Mouse (Mus musculus): ENCODE measurements around the gene Mga. TPM values are rescaled to one million over a fixed set of nuclear protein-coding genes. Genes with fewer than 3 reads are reported as not detected.

The Mga gene
- total RNA-seq (2021), result 10 to 100 TPM; 57.4 to 70.3 TPM

GRCm38 (mm10) chr2:119897090-119897732, at the start of gene Mga:
TSS of gene Mga (plus strand) at chr2:119897228.
- DNase-seq (ENCODE audit: extremely low spot score in 1 of 2, low spot score in 1 of 2), result peak; percentile 85 to 88

GRCm38 (mm10) chr2:119853811-119854210, 43.2 kb upstream of the Mga start:
- DNase-seq (ENCODE audit: extremely low spot score in 1 of 2, low spot score in 1 of 2), result no peak

- no peak for DNase-seq (ENCODE audit: extremely low spot score in 1 of 2, low spot score in 1 of 2)
Measured at GRCm38 (mm10) chr2:119855310-119855850, 41.6 kb upstream of the Mga start.

GRCm38 (mm10) chr2:119857341-119857740, 39.7 kb upstream of the Mga start:
- DNase-seq (ENCODE audit: extremely low spot score in 1 of 2, low spot score in 1 of 2), result no peak

- DNase-seq (ENCODE audit: extremely low spot score in 1 of 2, low spot score in 1 of 2), result no peak
Measured at GRCm38 (mm10) chr2:119864484-119864883, 32.5 kb upstream of the Mga start.

- peak; percentile 58 to 72 for DNase-seq (ENCODE audit: extremely low spot score in 1 of 2, low spot score in 1 of 2)
Measured at GRCm38 (mm10) chr2:119872371-119873104, 24.5 kb upstream of the Mga start.

GRCm38 (mm10) chr2:119873105-119873464, 23.9 kb upstream of the Mga start:
- DNase-seq (ENCODE audit: extremely low spot score in 1 of 2, low spot score in 1 of 2), result peak; percentile 76 to 86

- no peak for DNase-seq (ENCODE audit: extremely low spot score in 1 of 2, low spot score in 1 of 2)
Measured at GRCm38 (mm10) chr2:119875981-119876380, 21.0 kb upstream of the Mga start.

- DNase-seq (ENCODE audit: extremely low spot score in 1 of 2, low spot score in 1 of 2), result no peak
Measured at GRCm38 (mm10) chr2:119887201-119887600, 9.8 kb upstream of the Mga start.

- no peak for DNase-seq (ENCODE audit: extremely low spot score in 1 of 2, low spot score in 1 of 2)
Measured at GRCm38 (mm10) chr2:119896553-119897089, 407 bp upstream of the Mga start.

GRCm38 (mm10) chr2:119898141-119898594, 1.1 kb downstream of the Mga start:
- peak; percentile 22 to 31 for DNase-seq (ENCODE audit: extremely low spot score in 1 of 2, low spot score in 1 of 2)

GRCm38 (mm10) chr2:119916007-119916406, 19.0 kb downstream of the Mga start:
- DNase-seq (ENCODE audit: extremely low spot score in 1 of 2, low spot score in 1 of 2), result no peak

GRCm38 (mm10) chr2:119917631-119918369, 20.8 kb downstream of the Mga start:
- DNase-seq (ENCODE audit: extremely low spot score in 1 of 2, low spot score in 1 of 2), result no peak

GRCm38 (mm10) chr2:119970571-119970970, 73.5 kb downstream of the Mga start:
- no peak for DNase-seq (ENCODE audit: extremely low spot score in 1 of 2, low spot score in 1 of 2)

- no peak for DNase-seq (ENCODE audit: extremely low spot score in 1 of 2, low spot score in 1 of 2)
Measured at GRCm38 (mm10) chr2:119971316-119971715, 74.3 kb downstream of the Mga start.

- DNase-seq (ENCODE audit: extremely low spot score in 1 of 2, low spot score in 1 of 2), result peak; percentile 86 to 90
Measured at GRCm38 (mm10) chr2:119971837-119972536, 75.0 kb downstream of the Mga start.

- DNase-seq (ENCODE audit: extremely low spot score in 1 of 2, low spot score in 1 of 2), result no peak
Measured at GRCm38 (mm10) chr2:119972537-119972879, 75.5 kb downstream of the Mga start, which contains the start of gene Mapkbp1. TSS of gene Mapkbp1 (plus strand) at chr2:119972699.

- no peak for DNase-seq (ENCODE audit: extremely low spot score in 1 of 2, low spot score in 1 of 2)
Measured at GRCm38 (mm10) chr2:119980343-119980986, 83.4 kb downstream of the Mga start.

- DNase-seq (ENCODE audit: extremely low spot score in 1 of 2, low spot score in 1 of 2), result no peak
Measured at GRCm38 (mm10) chr2:119981631-119982030, 84.6 kb downstream of the Mga start.

- DNase-seq (ENCODE audit: extremely low spot score in 1 of 2, low spot score in 1 of 2), result no peak
Measured at GRCm38 (mm10) chr2:119985871-119986270, 88.8 kb downstream of the Mga start.

All from layer of hippocampus, postnatal 25 days (tissue).